Mouse (Mus musculus) hindbrain, embryonic 10.5 days (tissue): ENCODE data around the gene Rras. TPM values are rescaled to one million over a fixed set of nuclear protein-coding genes. Genes with fewer than 3 reads are reported as not detected.

Experiments used
- DNase-seq: peaks from one replicate; pipeline ENCODE4 v3.0.0-alpha.2; 2017; ENCODE audit warnings: low spot score
- H3K27ac ChIP-seq: fragments of 300-500 bp; sonication (generic); 2 replicates; pipeline ENCODE4 v1.5.1; 2016; ENCODE audit warnings: mild to moderate bottlenecking, moderate library complexity
- H3K27me3 ChIP-seq: fragments of 300-500 bp; sonication (generic); 2 replicates; pipeline ENCODE4 v1.6.1; 2016; ENCODE audit warnings: mild to moderate bottlenecking; ENCODE audit not compliant: poor library complexity, insufficient read depth, severe bottlenecking
- H3K36me3 ChIP-seq: fragments of 300-500 bp; sonication (generic); 2 replicates; pipeline ENCODE4 v1.6.1; 2016; ENCODE audit warnings: mild to moderate bottlenecking, moderate library complexity
- H3K4me1 ChIP-seq: fragments of 300-500 bp; sonication (generic); replicated peaks from 2 replicates; pipeline ENCODE4 v1.6.1; 2016; ENCODE audit warnings: mild to moderate bottlenecking
- H3K4me3 ChIP-seq: fragments of 300-500 bp; sonication (generic); 2 replicates; pipeline ENCODE4 v1.5.1; 2016; ENCODE audit warnings: mild to moderate bottlenecking, moderate library complexity
- H3K9me3 ChIP-seq: fragments of 300-500 bp; sonication (generic); 2 replicates; pipeline ENCODE4 v1.6.1; 2016; ENCODE audit warnings: mild to moderate bottlenecking, moderate library complexity
- WGBS: fragments of 180-500 bp; shearing (Covaris S2); methylation state at CpG from one replicate; pipeline ENCODE4 v1.1.7; 2016; 5-methylcytosine and 5-hydroxymethylcytosine counted together
- polyA plus RNA-seq: library from polyadenylated mRNA; unstranded; fragments of >200 nt; fragmentation: Nextera tagmentation; extraction: Ambion mirVana; gene quantifications from 2 replicates; pipeline ENCODE4 v1.2.1, GENCODE M21; 2016

Rras gene
- polyA plus RNA-seq, 1 experiment from 2014 or later: 24.8 TPM

DNA sequence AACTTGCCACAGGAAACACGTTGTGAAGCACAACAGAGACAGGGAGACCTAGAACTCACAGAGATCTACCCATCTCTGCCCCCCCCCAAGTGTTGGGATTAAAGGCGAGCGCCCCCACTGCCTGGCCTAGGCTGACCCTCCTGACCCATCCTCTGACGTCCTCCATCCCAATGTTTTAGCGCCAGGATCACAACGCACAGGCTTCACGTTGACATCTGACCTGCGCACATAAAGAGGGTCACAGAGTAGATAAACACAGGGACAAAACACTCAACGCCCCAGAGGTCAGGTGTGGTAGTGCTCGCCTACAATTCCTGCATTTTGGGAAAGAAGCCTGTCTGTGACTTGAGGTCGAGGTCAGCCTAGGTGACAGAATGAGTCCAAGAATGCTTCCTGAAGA is 18.9 kb downstream of the Rras start:
- Histone ChIP-seq H3K36me3 (peaks cover 100% of the 10 kb centered on the region), H3K9me3 (no peaks in the 10 kb centered on the region), H3K4me3 (no peak overlapping the region), H3K27me3 (no peaks in the 10 kb centered on the region), H3K4me1 (no peaks in the 10 kb centered on the region), H3K27ac (no peak overlapping the region)
- no peak for DNase-seq
- whole genome bisulfite sequencing: 88% methylated on average over 11 of the region's 11 CpGs

DNA sequence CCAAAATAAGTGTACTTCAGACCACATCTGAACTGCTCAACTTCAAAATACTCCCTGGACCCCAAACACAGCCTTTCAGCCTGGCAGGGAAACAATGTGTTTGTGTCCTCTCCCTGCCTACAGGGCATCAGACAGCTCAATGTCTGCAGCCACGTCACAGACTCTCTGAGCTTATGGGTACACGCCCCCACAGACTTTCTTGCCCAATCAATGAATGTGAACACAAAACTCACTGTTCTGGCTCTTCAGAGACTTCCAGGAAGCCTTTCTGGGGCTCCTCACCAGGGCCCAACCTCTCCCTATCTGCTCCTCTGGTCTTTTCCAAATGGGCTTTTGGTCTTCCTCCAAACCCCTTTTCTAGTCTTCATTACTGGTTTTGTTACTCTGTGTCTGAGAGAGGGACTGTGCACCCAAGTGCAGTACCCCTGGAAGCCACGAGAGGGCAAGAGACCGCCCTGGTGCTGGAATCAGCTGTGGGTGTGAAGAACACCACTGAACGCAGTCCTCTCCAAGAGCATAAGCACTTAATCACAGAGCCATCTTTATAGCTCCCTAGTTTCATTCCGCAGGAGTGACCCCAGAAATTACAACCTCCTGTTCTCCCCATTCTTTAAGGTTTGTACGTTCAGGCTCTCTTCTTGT is 20.1 kb downstream of the Rras start:
- no peak overlapping the region for H3K4me3 ChIP-seq
- 72% methylated on average over 7 of the region's 7 CpGs for WGBS
- no peaks in the 10 kb centered on the region for H3K4me1 ChIP-seq
- H3K36me3 ChIP-seq: peaks cover 100% of the 10 kb centered on the region
- no peak overlapping the region for H3K27ac ChIP-seq
- no peaks in the 10 kb centered on the region for H3K27me3 ChIP-seq
- H3K9me3 ChIP-seq: no peaks in the 10 kb centered on the region
- DNase-seq: peak; percentile 59

DNA sequence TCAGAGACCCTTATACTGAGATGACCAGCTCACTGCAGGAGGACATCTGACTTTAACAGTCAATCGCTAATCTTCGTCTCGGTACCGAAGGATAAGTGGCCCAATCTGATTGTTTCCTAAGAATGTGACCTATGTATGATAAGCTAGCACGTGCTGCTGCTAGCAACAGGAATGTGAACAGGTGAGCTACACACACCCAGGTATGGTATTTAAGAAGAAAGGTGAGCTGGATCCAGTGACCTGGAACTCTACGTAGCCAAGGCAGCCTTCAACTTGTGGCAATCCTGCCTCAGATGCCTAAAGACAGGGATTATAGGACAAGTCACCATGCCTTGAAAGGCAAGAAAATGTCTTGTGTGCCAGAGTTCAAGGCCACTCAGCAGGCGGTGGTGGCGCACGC is 20.6 kb downstream of the Rras start:
- no peak for DNase-seq
- H3K36me3 ChIP-seq: peaks cover 100% of the 10 kb centered on the region
- H3K9me3 ChIP-seq: no peaks in the 10 kb centered on the region
- 95% methylated on average over 9 of the region's 9 CpGs for whole genome bisulfite sequencing
- H3K4me3 ChIP-seq: no peak overlapping the region
- H3K27me3 ChIP-seq: no peaks in the 10 kb centered on the region
- H3K4me1 ChIP-seq: no peaks in the 10 kb centered on the region
- no peak overlapping the region for H3K27ac ChIP-seq

DNA sequence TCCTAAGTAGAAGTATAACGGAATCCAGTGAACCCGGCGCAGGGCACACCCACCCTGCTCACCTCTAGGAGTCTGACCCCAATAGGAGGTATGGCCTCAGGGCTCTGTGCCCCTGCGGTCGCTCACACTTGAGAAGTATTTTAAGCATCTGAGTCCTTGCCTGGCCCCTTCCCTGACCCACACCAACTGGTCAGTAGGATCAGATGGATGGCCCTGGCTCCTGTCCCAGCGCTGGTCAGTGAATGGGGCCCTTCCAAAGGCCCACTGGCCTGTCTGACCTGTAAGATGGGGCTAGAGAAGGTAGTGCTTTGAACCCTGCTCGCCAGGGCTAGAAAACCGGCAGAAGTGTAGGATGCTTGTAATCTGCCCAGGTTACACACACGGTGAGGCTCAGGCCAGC is 23.1 kb downstream of the Rras start:
- 92% methylated on average over 9 of the region's 9 CpGs for WGBS
- no peaks in the 10 kb centered on the region for H3K27me3 ChIP-seq
- no peak overlapping the region for H3K27ac ChIP-seq
- H3K4me3 ChIP-seq: no peak overlapping the region
- H3K36me3 ChIP-seq: peaks cover 100% of the 10 kb centered on the region
- H3K4me1 ChIP-seq: no peaks in the 10 kb centered on the region
- no peak for DNase-seq
- H3K9me3 ChIP-seq: no peaks in the 10 kb centered on the region

DNA sequence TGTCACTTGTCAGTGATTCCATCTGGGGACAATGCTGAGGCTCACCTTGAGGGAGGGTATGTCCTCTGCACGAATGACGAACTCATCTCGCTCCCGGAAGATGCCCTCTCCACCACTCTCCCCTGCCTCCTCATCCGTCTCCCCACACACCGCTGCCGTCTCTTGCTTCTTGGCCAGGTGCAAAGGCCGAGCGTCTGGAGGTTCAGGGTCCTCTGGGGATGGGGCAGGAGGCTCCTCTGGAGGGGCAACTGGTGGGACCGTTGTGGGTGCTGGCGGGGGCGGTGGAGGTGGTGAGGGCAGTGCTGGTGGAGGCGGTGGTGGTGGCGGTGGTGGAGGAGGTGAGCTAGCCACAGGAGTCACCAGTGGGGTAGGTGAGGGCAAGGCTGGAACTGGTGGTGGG is 25.5 kb downstream of the Rras start:
- Histone ChIP-seq H3K27ac (no peak overlapping the region), H3K9me3 (no peaks in the 10 kb centered on the region), H3K36me3 (peaks cover 100% of the 10 kb centered on the region), H3K27me3 (no peaks in the 10 kb centered on the region), H3K4me3 (no peak overlapping the region), H3K4me1 (0 out of 2 replicates have a peak, but pooled peaks cover 4% of the 10 kb centered on the region)
- DNase-seq: no peak
- WGBS: 96% methylated on average over 14 of the region's 14 CpGs

DNA sequence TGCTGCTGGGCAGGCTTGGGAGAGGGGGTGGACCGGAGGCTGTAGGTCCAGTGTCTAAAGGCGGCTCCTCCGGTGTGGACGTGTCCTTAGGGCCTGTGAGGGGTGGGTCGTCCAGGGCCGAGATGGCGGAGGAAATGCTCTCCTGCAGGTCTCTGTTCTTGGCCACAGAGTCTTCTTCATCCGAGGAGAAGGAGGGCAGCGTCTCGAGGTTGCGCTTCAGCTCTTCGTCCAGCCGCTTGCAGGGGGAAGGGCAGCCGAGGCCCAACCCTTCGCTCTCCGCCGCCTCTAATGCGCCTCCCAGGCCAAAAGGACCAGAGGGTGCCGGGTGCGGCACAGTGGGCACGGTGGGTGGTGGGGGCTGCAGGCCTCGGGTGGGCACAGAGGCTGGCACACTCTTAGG is 28.0 kb downstream of the Rras start:
- no peaks in the 10 kb centered on the region for H3K27me3 ChIP-seq
- no peaks in the 10 kb centered on the region for H3K9me3 ChIP-seq
- WGBS: 94% methylated on average over 22 of the region's 22 CpGs
- peaks cover 100% of the 10 kb centered on the region for H3K36me3 ChIP-seq
- peak overlapping the region; percentile 53; the same call in 1 of the 2 replicates for H3K27ac ChIP-seq
- DNase-seq: no peak
- H3K4me3 ChIP-seq: no peak overlapping the region
- H3K4me1 ChIP-seq: peaks cover 21% of the 10 kb centered on the region

DNA sequence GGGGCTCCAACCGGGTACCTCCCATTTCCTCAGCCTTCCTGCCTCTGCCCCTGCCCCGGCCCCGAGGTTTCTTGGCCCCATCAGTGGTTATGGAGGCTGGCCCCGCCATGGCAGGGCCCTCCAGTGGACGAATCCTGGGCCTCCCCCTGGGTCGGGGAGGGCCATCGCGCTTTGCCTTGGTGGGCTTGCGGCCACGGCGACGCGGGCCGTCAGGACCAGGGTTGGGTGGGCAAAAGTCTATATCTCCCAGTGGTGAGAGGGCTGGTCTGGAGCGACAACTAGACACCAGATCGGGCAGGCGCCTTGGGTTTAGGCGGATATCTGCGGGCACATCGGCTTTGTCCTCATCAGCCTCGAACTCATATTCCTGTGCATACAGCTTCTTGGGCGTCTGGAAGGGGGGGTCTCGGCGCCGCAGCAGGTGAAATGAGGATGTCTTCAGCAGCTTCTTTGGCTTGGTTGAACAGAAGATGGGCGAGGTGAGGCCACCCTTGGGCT is 29.1 kb downstream of the Rras start:
- Histone ChIP-seq H3K27me3 (no peaks in the 10 kb centered on the region), H3K4me3 (0 out of 2 replicates have a peak overlapping the region, but pooled peaks have one; percentile 9), H3K9me3 (no peaks in the 10 kb centered on the region), H3K36me3 (peaks cover 94% of the 10 kb centered on the region), H3K27ac (no peak overlapping the region), H3K4me1 (peaks cover 32% of the 10 kb centered on the region)
- DNase-seq: no peak
- 96% methylated on average over 26 of the region's 26 CpGs for WGBS

DNA sequence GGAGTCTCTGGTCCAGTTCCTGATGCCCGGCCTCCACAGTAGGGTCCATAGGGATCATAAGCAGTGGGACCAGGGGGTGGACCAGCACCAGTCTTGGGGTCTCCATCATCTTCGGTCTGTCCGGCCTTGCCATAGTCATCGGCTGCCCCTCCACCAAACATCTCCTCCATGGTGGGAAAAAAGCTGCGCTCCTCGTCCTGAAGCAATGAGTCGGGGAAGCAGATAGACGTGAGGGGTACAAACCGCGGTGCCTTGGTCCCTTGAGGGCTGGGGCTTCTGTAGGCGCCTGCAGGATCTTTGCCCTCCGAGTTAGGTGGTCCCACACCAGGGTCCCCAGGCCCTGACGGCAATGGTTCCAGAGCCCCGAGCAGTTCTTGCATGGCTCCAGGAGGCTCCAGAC is 29.7 kb downstream of the Rras start:
- Histone ChIP-seq H3K27ac (no peak overlapping the region), H3K4me1 (peaks cover 36% of the 10 kb centered on the region), H3K4me3 (no peak overlapping the region), H3K36me3 (peaks cover 88% of the 10 kb centered on the region), H3K27me3 (no peaks in the 10 kb centered on the region), H3K9me3 (no peaks in the 10 kb centered on the region)
- no peak for DNase-seq
- 96% methylated on average over 14 of the region's 14 CpGs for WGBS

DNA sequence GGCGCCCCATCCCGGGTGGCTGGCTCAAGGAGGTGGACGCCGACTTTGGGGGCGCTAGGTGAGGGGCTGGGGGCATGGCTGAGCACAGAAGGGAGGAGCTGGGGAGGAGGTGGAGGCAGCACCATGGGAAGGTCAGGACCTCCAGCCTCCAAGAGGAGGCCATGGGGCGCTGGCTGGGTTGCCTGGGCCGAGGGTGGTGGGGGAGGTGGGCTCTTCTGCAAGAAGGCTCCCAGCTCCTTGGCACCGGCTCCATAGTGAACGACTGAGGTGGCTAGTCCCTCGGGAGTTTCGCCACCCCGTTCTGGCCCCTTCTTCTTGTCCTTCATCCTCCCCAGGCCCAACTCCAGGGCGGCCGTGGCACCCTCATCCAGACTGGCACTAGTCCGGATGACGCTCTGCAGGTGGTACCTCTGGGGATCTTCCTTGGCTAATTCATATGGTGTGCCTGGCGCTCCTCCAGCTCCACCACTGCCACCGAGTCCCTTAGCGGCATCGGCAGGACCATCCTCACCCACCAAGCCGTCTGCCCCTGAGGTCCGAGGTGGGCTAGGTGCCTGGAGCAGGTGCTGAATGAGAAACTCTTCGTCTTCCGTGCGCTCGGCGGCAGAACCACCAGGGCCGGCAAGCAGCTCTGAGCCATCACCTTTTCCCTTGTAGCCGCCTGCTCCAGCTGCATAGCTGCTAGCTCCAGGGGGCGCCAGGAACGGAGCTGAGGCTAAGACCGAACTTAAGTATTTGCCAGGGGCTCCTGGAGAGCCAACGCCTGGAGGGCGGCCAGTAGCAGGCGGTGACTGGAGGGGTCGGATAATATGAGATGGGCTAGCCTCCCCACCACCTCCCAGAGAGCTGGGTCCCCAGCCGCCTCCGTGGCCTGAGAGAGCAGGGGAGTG is 30.5 kb downstream of the Rras start:
- H3K27me3 ChIP-seq: no peaks in the 10 kb centered on the region
- DNase-seq: no peak
- WGBS: 95% methylated on average over 38 of the region's 38 CpGs
- H3K4me3 ChIP-seq: no peak overlapping the region
- H3K36me3 ChIP-seq: peaks cover 80% of the 10 kb centered on the region
- H3K27ac ChIP-seq: no peak overlapping the region
- peaks cover 36% of the 10 kb centered on the region for H3K4me1 ChIP-seq
- H3K9me3 ChIP-seq: no peaks in the 10 kb centered on the region

DNA sequence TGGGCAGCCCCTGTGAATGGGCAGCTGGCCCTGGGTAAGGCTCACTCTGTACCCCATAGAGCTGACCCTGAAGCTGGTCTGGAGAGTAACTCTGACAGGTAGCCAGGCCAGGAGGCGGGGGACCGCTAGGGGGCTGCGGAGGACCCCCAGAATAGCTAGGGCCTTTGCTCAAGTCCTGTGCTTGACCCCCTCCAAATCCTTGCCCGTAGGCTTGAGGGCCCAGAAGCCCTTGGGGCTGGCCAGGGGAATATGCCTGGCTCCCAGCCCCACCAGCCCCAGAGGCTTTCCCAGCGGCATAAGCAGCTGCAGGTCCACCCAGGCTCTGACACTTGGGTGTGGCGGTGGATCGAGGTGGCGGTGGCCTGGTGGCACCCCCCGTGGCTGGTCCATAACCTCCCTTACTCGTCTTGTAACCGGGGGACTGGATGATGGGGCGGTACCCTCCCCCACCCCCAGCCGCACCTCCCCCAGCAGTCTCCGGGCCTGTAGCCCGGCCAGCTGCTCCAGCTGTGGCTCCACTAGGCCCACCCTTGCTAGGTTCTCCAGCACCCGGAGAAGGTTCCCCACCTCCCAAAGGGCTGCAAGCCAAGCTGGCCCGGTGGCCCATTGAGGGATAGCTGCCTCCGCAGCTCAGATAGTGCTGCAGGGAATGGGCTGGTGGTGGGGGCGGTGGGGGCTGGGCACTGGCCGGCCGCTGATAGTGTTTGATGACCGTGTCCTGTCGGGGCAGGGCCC is 31.3 kb downstream of the Rras start:
- WGBS: 92% methylated on average over 23 of the region's 23 CpGs
- DNase-seq: no peak
- peaks cover 72% of the 10 kb centered on the region for H3K36me3 ChIP-seq
- no peaks in the 10 kb centered on the region for H3K27me3 ChIP-seq
- peak overlapping the region; percentile 95; the same call in 1 of the 2 replicates for H3K4me3 ChIP-seq
- H3K4me1 ChIP-seq: peaks cover 43% of the 10 kb centered on the region
- H3K9me3 ChIP-seq: no peaks in the 10 kb centered on the region
- 0 out of 2 replicates have a peak overlapping the region, but pooled peaks have one; percentile 40 for H3K27ac ChIP-seq

DNA sequence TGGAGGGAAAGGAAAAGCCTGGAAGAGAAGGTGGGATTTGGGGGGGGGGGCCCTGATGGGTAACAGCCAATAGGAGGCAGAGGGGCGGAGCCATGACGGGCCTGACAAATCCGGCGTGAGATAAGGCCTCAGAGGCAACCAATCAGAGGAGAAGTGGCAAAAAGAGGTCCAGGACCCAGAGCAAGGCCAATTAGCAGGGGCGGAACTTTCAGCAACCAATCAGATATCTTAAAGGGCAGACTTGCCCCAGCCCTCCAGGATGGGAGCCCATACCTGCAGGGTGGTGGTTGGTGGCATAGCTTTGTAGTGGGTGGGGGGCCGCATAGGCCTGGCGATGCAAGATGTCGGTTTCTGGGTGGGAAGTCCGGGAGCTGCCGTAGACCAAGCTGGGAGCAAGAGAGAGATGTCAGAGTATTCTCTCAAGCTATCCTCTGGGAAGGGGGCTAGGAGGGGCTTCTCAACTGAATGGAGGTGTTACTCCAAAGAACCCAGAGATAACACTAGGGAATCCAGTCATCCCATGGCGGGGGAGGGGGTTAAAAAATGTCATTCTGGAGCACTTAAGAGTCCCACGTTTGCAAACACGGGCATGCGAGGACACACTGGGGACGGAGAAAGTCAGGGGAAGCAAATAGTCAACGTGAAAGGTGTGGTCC is 33.3 kb downstream of the Rras start:
- Histone ChIP-seq H3K36me3 (peaks cover 52% of the 10 kb centered on the region), H3K4me1 (peaks cover 50% of the 10 kb centered on the region), H3K4me3 (peak overlapping the region; percentile 95), H3K27ac (peak overlapping the region; percentile 99), H3K9me3 (no peaks in the 10 kb centered on the region), H3K27me3 (no peaks in the 10 kb centered on the region)
- DNase-seq: peak; percentile 89
- whole genome bisulfite sequencing: 2% methylated on average over 16 of the region's 16 CpGs

DNA sequence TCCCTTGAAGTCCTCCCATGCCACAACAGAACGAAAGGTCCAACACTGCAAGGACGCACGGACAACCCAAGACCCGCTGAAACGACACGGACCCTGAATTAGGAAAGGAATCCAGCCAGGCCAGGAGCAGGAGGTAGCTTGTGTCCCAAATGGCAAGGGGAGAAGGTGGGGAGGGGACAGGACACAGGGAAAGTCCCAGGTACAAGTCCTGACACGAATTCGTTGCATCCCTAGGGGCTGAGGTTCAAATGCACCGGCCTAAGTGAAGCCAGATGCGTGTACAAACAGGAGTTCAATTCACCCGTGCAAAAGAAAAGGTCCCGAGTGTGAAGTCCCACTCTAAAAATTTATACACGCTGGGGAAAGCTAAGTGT is 33.8 kb downstream of the Rras start:
- Histone ChIP-seq H3K36me3 (peaks cover 47% of the 10 kb centered on the region), H3K27ac (peak overlapping the region; percentile 99), H3K9me3 (no peaks in the 10 kb centered on the region), H3K4me3 (peak overlapping the region; percentile 95), H3K4me1 (peaks cover 51% of the 10 kb centered on the region), H3K27me3 (no peaks in the 10 kb centered on the region)
- DNase-seq: no peak
- 4% methylated on average over 13 of the region's 13 CpGs for WGBS
